Mouse (Mus musculus) fat pad, adult 2 months (tissue): ENCODE measurements around the gene Mgst3.
A peak's percentile ranks its signal among the peaks of the same experiment; 100 is the strongest.

ENCODE experiments used
- DNase-seq: peaks from one replicate; pipeline ENCODE4 v3.0.0-alpha.2; 2011; ENCODE audit warnings: low read depth, low spot score; ENCODE audit errors: extremely low read depth

The Mgst3 gene

DNA sequence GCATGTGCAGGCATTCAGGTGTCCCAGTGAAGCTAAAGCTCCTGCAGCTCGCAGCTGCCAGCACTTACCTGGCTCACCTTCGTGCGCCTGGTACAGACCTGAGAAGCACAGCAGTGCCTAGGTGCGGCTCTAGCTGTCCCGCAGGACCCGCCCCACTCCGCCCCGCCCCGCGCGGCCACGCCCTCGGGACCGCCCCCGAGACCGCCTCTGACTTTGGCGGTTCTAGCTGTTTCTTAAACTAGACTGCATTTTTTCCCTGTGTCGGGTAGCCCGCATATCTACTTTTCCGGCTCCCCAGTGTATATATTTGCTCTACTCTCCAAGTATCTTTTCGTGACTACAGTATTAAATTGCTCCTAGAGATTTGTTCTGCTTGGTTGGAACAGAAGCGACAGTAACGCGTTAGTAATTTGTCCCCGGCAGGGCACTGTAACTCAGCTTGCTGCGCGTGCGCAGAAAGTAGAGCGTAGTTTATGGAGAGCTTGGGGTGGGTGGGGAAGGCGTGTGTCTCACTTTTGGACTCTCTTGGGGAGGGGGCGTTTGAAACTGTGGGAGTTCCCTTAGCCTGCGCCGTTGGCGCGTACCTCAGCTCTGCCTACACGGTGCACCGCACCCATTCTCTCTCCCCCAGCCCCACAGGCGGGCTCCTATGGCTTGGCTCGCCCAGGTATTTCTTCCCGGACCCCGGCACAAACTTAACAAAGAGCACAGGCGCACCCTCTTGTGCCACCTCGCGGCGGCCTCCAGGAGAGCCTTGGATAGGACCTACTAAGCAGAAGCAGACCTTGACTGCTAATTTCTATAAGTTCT is at the start of gene Mgst3:
Gene Mgst3, minus strand, starts transcription at position 159 of the 810 bp plus-strand sequence.
- peak; percentile 46 for DNase-seq

DNA sequence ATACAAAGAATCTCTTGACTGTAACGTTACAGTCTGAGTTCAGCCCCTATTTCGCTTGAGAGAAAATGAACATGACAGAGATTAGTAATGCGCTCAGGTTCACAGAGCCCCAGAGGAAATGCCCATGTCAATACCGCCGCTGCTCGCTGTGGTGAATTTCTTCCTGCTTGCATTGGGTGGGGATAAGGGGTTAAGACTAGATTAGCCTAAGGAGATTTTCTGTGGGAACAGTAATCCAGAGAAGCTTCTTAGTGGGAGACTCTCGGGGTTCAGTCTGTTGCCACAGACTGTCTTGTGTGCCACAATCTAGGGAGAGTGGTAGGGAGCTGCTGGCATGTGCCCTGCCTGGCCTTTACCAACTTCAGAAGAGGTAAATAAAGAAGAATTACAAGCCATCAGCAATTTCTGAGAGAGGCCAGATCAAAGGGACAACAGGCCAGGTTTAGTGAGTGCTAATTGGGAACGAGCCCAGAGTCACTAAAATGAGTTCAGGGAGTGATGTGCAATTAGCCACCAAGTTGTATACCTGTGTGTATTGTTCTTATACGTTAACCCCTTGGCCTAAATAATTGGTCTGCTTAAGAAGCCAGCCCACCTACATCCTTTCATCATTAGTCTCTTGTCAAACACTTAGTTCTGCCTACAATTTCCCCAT is 44.7 kb upstream of the Mgst3 start:
- no peak for DNase-seq

DNA sequence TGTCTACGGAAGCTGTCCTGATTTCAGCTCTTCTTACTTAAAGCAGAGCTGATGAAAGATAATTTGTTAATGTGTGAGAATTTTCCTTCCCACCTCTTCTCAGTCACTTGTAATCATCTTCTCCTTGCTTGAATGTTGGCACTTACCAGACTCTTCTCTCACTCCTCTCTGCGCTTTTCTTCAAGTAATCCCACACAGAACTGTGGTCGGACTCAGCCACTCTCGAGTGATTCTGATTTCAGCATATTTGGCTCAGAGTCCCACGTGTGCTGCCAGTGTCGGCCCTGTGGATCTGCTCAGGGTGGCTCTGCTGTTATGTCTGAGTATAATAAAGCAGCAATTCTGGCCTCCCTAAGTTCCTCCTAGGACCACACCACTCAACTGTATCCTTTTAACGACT is 43.5 kb upstream of the Mgst3 start:
- DNase-seq = no peak

DNA sequence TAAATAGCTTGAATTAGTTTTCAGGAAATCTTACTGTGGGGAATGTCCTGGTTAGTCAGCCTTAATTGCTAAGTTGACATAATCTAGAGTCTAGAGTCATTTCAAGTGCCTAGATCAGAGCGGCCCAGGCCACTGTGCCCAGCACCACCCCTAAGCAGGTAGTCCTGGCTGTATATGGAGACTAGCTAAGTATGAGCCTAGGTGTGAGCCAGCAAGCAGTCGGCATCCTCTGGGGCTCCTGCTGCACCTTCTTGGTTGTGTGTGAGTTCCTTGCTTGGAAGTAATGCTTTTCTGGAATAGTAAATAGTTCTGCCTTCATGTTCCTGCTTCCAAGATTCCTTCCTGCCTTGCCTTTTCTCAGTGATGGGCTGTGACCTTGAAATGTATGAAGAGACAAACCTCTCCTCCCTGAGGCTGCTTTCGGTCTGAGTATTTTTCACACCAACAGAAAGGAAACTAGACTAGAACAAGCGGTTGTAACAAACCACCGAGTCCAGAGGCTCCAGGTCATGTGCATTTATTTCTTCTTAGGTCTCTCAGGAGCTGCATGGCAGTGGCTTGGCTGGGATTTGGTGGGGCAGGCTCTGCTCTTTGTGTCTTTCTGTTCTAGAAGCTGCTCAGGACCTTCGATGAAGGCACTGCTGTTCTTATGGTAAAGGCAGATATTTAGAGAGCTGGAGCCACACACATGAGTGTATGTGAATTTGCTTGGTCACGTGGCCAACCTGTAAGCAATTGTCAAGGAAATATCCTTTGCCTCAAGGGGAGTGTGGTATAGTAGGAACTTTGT is 42.7 kb upstream of the Mgst3 start:
- no peak for DNase-seq

DNA sequence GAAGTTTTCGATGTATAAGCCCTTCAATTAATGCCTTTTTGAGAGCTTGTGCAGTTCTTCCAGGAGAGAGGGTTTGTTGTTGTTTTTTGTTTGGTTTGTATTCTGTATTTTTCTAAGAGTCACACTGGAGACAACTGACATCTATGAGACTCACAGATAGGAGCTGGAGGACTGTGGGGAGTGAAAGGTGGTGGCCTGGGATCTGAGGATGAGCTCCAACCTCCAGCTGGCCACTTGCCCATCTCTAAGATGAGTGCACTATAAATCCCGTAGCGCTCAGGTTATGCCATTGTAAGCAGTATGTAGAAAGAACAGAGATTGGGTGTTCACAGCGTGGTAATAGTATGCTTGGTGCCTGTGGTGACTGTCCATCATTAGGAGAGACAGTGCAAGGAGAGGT is 41.3 kb upstream of the Mgst3 start:
- no peak for DNase-seq

DNA sequence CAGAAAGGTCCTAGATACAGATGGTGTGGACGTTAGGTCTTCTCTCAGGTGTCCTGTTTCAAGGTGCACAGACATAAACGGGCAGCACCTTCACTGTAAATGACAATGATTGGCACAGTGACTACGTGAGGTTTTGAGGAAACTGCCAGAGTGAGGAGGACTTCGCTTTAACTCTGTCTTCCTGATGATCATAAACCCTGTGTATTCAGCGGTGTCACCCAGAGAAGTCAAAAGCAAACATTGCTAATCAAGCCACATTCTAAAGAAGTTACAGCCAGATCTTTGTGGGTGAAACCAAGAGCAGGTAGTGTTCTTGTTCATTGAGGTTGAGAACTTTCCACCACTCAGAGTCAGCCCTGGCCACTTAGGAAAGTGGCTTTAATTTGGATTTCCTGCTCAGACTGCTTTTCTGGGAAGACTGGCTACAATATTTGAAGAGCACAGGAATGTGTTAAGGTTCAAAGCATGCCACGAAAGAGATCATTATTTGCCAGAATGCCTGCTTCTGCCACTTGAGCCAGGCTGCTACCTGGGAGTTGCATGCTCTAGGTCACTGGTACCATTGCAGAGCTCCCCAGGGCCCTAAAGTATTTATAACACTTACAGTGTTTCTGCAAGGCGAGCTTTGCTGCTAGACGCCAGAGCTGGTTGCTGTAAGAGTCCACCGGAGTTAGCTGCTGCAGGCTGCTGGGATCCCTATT is 37.5 kb upstream of the Mgst3 start:
- no peak for DNase-seq

DNA sequence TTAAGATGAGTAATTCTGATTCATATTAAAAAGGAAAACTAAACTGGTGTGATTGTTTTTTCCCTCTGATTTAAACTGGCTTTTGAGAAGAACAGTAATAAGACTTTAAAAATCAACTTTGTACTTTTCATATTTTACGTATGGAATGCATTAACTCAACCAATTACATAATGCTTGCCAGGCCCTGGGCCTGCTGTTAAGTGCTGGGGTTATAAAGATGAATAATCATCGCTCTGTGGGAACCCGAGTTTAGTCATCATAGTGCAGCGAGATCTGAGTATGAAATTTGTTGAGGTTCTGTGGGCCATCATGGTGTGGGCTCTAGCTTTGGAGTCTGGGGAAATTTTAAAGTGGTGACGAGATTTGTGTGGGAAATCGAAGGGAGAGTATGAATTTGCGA is 33.0 kb upstream of the Mgst3 start:
- no peak for DNase-seq

DNA sequence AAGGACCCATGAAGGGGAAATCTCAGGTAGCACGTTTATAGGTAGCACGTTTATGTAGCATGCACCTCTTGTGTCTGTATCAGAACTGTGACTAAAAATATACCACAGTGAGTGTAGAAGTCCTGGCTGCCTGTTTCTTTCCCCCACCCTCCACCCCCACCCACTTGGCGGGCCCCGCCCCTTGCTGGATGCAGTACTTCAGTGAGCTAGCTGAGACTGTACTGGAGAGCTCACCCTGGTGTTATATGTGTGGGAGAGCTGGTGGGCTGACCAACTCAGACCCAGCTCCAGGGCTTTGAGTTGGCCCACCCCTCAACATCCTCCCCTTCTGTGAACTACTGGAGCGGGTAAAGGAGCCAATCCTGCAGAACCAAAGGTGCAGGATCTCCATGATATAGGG is 31.9 kb upstream of the Mgst3 start:
- no peak for DNase-seq

DNA sequence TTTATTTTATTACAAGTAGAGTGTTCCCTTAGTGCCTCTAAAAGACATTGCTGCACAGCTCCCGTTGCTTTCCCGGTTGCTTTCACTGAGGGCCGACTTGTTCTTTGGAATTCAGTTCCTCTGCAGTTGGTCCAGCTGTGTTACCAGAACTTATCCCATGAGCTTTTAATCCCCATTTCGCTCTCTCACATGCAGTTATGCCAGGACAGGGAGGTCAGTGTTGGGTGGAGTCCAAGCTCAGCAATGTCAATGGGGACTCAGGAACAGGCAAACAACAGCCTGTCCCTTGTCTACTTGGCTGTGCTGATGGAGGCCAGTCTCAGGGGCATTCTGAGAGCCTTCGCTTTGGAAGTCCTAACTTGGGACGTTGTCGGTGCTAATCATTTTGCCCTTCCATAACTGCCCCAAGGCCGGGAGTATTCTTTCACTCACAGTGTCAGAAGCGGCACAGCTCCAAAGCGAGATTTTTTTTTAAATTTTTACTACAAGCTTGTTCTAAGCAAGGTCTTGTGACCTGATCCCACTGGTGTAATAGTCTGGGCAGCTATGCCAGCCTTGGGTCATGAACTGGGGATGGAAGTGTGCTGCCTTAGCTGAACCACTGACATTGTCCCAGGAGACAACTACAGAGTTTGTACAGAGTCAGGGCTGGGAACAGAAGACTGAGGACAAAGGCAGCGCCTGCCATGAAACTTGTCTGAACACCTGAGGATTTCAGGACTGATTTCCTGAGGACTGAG is 29.0 kb upstream of the Mgst3 start:
- no peak for DNase-seq

DNA sequence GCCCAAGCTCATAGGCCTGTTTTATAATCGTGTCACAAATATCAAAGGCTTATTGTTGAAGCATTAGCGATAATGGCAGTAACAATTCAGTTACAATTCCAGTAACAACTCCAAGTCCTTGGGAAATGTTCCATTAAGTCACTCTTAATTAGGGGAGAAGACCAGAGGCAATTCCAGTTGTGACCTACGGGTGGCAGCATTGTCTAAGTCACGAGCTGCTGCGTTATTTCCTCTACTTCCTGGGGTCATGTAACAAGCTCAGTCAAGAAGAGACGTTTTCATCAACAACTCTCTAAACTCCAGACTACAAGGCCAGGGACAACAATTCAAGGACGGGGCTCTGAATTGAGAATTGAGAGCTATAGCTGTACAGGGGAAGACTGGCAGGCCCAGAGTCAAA is 21.2 kb upstream of the Mgst3 start:
- DNase-seq = no peak

DNA sequence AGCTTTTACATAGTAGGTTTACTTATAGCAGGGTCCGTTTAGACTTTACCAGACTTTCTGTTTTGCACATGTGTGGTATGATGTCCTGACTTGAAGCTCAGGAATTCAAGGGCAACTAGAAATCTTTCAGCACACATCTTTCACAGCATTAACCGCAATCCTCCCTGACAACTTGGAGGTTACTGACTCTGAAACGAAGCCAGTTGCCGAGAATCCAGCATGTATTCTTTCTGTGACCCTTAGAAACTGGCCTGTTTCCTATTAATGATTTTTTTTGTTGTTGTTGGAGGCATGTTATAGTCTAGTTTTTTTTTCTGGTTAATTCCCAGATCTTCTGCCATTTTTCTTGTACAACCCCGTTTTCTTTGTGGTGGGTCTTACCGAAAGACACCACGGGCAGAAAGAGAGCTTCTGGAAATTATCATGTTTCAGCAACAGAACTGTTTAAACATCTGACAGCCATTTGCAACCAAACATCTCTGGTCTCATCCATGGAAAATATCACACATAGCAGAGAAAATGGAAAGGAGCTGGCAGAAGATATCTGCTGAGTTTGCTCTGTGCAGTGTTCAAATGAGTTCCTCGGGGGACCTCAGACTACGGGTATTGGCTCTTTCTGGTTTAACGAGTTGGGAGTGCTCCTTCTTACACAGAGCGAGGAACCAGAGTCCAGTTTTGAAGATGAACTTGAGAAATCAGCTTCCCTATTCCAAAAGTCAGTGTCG is 18.5 kb upstream of the Mgst3 start:
- no peak for DNase-seq

DNA sequence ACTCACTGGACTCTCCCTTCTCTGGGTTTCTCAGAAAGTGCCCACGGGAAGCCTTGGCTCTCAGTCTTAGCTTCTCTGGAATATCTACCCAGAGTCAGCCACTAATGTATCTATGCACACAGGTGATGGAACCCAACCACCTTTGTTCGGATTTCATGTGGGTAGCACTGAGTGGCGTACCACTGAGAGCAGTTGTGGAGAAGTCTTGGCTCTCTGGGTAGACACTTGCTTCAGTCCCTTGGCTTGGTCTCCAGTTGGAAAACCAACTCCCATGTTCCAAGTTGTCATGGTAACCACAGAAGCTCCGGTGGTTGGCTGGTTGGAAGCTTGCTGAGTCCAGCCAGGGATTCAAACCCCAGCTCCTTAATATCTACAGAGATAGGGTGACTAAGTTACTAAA is 16.0 kb upstream of the Mgst3 start:
- no peak for DNase-seq

DNA sequence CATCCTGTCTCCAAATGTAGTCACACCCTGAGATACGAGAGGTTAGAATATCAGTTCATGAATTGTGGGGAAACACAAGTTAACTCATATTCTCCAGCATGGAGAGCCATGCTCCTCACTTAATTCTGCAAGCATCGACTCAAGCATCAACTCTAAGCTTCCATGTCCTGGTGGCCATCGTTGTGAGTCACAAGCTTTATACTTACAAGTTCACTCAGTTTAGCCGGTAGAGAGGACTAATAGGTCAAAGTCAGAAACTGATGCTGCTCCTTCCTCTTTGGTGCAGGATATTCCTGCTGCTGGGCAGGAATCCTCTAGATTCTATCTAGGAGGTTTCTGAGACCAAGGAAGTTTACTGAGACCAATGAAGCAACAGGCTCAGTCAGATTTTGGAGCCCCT is 11.6 kb upstream of the Mgst3 start:
- no peak for DNase-seq

DNA sequence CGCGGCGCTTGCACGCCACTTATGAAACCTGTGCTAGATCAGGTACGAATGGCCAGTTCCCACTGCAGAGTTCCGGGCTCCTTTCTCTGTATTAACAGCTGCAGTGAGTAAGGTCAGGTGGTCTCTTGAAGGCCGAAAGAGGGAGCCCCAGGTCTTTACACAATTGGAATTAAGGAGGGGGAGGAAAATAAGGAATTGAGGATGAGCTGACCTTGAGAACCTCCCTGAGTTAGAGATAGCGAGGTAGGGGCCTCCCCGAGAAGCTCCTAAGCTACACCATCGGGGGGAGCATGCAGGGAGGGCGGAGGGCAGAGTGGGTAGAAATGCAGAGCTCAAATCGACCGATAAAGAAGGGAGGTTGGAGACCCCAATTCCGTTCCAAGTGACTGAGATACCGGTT is 360 bp downstream of the Mgst3 start:
- no peak for DNase-seq

DNA sequence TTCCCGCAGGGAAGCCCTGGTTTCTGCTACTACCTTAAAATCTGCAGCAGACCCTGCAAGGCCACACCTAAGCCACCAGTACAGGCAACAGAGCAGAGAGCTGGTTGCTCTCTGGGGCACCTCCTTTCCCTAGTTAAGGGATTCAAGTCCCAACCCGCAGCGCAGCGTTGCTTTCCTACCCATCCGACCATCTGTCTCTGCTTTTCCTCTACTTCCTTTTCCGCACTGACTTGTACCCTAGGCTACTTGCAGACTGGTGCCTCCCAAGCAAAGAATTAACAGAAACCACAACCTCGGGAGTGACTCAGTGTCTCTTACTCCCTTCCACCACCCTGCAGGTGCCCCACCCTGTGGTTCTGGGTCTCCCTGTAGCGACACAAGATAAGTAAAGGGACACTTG is 954 bp downstream of the Mgst3 start:
- no peak for DNase-seq

DNA sequence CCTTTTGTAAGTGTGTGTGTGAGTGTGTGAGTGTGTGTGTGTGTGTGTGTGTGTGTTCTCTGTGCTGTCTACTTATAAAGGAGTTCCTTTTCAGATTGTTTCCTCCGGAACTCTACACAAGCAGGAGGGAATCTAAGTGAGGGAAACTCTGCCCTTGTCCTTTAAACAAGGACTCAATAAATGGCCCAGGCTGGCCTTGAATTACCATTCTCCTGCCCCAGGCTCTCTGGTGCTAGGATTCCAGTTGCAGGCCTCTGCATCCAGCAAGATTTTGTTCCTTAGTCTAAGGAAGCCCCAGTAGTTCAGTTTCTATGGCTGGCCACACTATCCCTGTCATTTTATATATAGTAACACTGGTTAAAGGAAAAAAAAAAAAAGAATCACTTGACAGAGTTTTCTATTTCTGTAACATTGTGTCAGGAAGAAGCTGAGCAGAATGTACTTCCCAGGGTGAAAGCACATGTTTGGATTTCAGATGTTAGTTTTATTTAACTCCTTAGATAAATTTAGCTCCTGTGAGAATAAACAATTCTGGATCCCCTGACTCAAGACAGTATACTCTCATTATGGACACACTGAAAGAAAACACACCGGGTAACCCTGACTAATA is 1.5 kb downstream of the Mgst3 start:
- DNase-seq = no peak

DNA sequence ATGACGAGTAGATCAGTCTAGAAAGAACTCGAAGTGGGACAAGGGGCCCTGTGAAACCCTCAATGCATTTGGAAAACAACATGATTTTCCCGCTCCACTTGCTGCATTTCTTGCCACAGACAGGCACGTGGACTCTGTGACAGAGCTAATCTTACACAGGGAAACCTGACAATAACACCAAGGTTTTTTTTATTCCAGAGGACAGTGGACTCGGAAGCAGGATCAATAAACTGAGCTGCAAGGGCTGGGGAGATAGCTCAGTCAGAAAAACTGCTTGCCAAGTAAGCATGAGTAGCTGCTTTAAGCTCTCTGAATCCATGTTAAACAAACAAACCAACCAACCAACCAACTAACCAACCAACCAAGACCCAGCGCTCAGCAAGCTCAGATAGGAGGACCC is 2.4 kb downstream of the Mgst3 start:
- DNase-seq = no peak

DNA sequence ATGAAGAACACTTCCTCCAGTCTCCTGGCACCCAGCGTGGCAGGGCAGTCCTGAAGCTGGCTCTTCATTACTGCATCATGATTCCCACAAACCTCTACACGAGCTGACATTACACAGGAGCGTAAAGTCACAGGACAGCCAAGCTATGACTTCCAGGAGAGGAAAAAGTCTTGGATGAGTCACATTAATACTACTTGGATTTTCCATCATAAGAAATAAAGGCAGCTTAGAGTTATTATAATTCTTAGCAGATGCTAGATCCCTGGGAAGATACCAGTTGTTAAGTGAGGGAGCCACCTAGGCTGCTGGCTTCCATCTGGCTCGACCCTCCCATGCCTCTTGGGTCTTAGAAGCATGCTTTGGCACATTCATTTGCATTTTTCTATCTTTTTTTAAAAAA is 3.3 kb downstream of the Mgst3 start:
- no peak for DNase-seq

DNA sequence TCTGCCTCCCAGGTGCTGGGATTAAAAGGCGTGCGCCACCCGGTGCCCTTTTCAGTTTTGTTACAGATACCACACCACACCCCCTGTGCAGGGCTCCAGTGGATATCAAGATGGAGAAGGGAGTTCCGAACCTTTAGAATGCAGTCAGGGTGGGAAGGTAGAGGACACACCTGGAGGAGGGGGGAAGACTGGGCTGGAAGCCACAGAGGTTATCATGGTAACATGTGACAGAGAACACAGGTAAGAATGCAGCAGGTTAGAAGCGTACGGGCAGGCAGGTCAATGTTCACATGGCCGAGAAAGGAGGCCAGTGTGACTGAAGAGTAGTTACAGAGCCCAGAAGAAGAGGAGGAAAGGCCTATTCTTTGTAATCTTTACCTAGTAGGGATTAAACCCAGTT is 4.1 kb downstream of the Mgst3 start:
- no peak for DNase-seq

DNA sequence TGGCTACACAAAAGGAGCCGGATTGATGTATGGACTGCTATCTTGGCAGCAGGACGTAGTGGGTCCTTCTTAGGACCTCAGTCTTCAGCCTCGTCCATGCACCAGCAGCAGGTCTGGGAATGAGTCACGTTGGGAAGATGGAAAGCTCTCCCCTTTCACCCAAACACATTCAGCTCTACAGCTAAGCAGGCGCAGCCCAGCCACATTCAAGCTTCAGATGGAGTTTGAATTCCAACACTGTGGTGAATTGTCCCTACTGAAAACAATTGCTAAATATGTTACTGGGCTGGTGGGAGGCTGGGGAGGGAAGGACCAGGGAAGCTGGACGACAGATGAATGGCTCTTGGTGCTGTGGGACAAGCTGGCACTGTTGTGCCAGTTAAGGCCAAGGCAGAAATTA is 5.1 kb downstream of the Mgst3 start:
- DNase-seq = no peak
